Mouse (Mus musculus) left cerebral cortex, adult 11 months (tissue): ENCODE results near the gene Bend6.

ENCODE experiments used
- DNase-seq: peaks from one replicate; pipeline ENCODE4 v3.0.0; 2022; ENCODE audit warnings: low spot score

The Bend6 gene

GRCm38 (mm10) chr1:33803323-33803722, 104.3 kb downstream of the Bend6 start:
- DNase-seq = no peak
